Mouse (Mus musculus) megakaryocyte, embryonic 14.5 days (primary cell): ENCODE results near the gene Disp3.

Source experiments
- FLI1 ChIP-seq: IDR thresholded peaks from 2 replicates; pipeline ENCODE4 v1.6.1; 2012; ENCODE audit warnings: low read length, inconsistent platforms, mixed read lengths
- GATA1 ChIP-seq: IDR thresholded peaks from 3 replicates; pipeline ENCODE4 v1.6.1; 2012; ENCODE audit warnings: mixed read lengths, low read length, inconsistent platforms, borderline replicate concordance

DNA sequence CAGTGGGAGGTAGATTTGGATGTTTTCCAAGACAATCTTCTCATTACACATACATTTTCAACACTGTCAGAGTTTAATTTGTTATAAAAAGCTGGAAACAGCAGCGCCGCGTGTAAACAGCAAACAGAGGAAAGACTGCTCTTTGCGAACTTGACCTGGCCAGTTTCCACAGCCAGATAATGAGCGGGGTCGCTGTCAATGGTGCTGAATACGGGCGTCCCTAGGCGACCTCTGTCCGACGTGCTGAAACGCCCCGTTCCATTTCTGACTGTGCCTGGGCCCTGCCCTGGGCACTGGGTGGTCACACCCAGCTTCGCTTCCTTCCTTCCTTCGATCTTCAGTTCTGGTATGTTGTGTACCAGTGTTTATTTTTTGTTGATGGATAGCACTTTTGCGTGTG, 58.1 kb downstream of the Disp3 start:
- TF ChIP-seq GATA1 = no peak
- TF ChIP-seq FLI1 = no peak
